Mouse (Mus musculus) midbrain, postnatal 0 days (tissue): ENCODE measurements around the gene N4bp2l1. TPM values are rescaled to one million over a fixed set of nuclear protein-coding genes. Genes with fewer than 3 reads are reported as not detected.

Experiments used
- ATAC-seq: fragments of 200-750 bp; cut with Nextera tagmentation; 2 replicates; pipeline ENCODE4 v1.8.0; 2017; ENCODE audit warnings: moderate number of reproducible peaks, mild to moderate bottlenecking, moderate TSS enrichment, moderate library complexity; ENCODE audit not compliant: low FRiP score
- DNase-seq: peaks from one replicate; pipeline ENCODE4 v3.0.0-alpha.2; 2015; ENCODE audit warnings: low spot score
- H3K27ac ChIP-seq: fragments of 300-500 bp; sonication (generic); 2 replicates; pipeline ENCODE4 v1.5.1; 2014; ENCODE audit warnings: low read depth, mild to moderate bottlenecking, low read length, mixed read lengths
- H3K27me3 ChIP-seq: fragments of 300-500 bp; sonication (generic); 2 replicates; pipeline ENCODE4 v1.6.1; 2014; ENCODE audit warnings: low read length, control low read depth, mixed read lengths; ENCODE audit not compliant: insufficient read depth
- H3K36me3 ChIP-seq: fragments of 300-500 bp; sonication (generic); 2 replicates; pipeline ENCODE4 v1.6.1; 2014; ENCODE audit warnings: low read length, control low read depth, mixed read lengths; ENCODE audit not compliant: insufficient read depth
- H3K4me1 ChIP-seq: fragments of 300-500 bp; sonication (generic); 2 replicates; pipeline ENCODE4 v1.6.1; 2014; ENCODE audit warnings: mild to moderate bottlenecking, control low read depth, antibody characterized with exemption, low read length, mixed read lengths; ENCODE audit not compliant: insufficient read depth
- H3K4me2 ChIP-seq: fragments of 300-500 bp; sonication (generic); 2 replicates; pipeline ENCODE4 v1.6.1; 2014; ENCODE audit warnings: low read depth, mild to moderate bottlenecking, low read length, mixed read lengths; ENCODE audit not compliant: poor library complexity, severe bottlenecking
- H3K4me3 ChIP-seq: fragments of 300-500 bp; sonication (generic); 2 replicates; pipeline ENCODE4 v1.5.1; 2014; ENCODE audit warnings: low read depth, mild to moderate bottlenecking, low read length, moderate library complexity
- H3K9ac ChIP-seq: fragments of 300-500 bp; sonication (generic); replicated peaks from 2 replicates; pipeline ENCODE4 v1.6.1; 2014; ENCODE audit warnings: mild to moderate bottlenecking, low read length, moderate library complexity, mixed read lengths; ENCODE audit not compliant: poor library complexity, severe bottlenecking
- H3K9me3 ChIP-seq: fragments of 300-500 bp; sonication (generic); 2 replicates; pipeline ENCODE4 v1.6.1; 2016; ENCODE audit warnings: low read length, control low read depth
- CTCF ChIP-seq: IDR thresholded peaks from 2 replicates; pipeline ENCODE4 v1.5.1; 2016; ENCODE audit warnings: antibody characterized with exemption, mild to moderate bottlenecking
- WGBS: fragments of 180-500 bp; shearing (Covaris S2); extraction: QIAGEN DNeasy Blood & Tissue Kit; methylation state at CpG from one replicate; pipeline ENCODE4 v1.1.7; 2014; 5-methylcytosine and 5-hydroxymethylcytosine counted together
- polyA plus RNA-seq: library from polyadenylated mRNA; unstranded; fragments of >200 nt; fragmentation: Nextera tagmentation; extraction: Ambion mirVana; gene quantifications from 2 replicates; pipeline ENCODE4 v1.2.1, GENCODE M21; 2015
- total RNA-seq: library from RNA; depleted of rRNA; stranded (reverse); fragments of >200 nt; gene quantifications from 2 replicates; pipeline ENCODE4 v1.2.3, GENCODE M21; 2014

The N4bp2l1 gene
- total and polyA plus RNA-seq, 2 experiments from 2014 or later, result 16.8 to 38.0 TPM

DNA sequence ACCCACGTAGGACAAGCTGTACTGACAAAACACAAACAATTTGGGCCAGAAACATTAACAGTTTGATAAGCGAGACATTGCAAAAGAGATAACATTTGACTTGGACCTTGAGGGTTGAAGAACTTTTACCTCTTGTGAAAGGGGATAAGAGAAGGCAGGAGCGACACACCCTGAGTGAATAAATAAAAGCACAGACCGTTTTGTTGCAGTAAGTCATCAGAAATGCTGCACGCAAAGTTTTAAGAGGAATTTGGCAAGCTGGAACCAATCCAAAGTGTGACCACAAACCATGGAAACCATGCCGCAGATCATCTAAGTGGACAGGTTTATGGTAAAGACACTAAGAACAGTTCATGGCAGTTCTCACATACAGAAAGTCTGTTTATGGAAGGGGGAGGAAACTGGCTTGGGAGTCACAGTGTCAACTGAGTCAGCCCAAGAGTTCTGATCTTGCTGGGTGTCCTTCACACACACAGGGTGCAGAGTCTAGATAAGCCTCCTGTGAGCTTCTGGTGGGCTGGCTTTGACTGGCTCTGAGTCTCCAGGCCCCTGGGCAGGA is 18.3 kb downstream of the N4bp2l1 start:
- ATAC-seq, result no peak
- Histone ChIP-seq H3K4me2 (no peak overlapping the region), H3K36me3 (0 out of 2 replicates have a peak, but pooled peaks cover 2% of the 10 kb centered on the region), H3K4me3 (no peak overlapping the region), H3K9me3 (no peaks in the 10 kb centered on the region), H3K4me1 (no peaks in the 10 kb centered on the region), H3K27me3 (no peaks in the 10 kb centered on the region), H3K9ac (no peak overlapping the region), H3K27ac (no peak overlapping the region)
- no peak for TF ChIP-seq CTCF
- WGBS, result 93% methylated on average over 6 of the region's 6 CpGs
- DNase-seq, result no peak

DNA sequence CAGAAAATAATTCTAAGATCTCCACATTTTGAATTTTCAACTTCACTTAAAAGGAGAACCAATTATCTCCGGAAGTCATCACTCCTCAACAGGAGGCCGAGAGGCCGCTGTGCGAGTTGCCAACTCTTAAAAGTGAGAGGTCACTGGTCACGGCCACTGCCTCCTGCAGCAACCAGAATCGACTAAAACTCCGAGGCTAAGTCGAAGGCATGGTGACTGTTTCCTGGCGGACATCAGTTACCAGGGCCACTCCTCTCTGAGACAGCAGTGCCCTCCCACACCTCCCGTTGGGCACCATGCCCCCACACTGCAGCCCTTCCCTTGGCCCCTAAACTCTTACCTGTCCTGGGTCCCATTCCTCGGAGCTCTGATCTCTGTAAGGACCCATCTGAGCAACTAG is 20.2 kb downstream of the N4bp2l1 start:
- TF ChIP-seq CTCF, result no peak
- Histone ChIP-seq H3K4me3 (no peak overlapping the region), H3K36me3 (peaks cover 9% of the 10 kb centered on the region), H3K4me2 (no peak overlapping the region), H3K4me1 (no peaks in the 10 kb centered on the region), H3K27ac (no peak overlapping the region), H3K27me3 (no peaks in the 10 kb centered on the region), H3K9me3 (no peaks in the 10 kb centered on the region), H3K9ac (no peak overlapping the region)
- no peak for DNase-seq
- no peak for ATAC-seq
- 84% methylated on average over 11 of the region's 11 CpGs for WGBS

DNA sequence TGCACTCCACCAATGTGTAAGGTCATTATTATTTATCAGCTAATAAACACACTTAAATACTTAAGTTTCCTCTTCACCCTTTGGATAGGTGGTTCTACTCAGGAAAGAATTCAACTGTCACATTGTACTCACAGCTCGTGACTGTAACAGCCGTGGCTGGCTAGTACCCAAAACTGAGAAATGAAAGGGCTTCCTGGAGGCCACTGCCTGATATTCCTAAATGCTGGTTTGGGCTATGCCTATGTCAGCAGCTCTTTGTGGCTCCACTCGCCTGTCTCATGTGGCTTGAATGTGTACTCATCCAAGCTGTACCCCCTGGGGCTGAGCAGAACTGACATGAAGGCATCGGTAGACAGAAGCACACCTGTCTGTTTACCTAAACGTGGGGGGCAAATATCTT is 22.1 kb downstream of the N4bp2l1 start:
- no peaks in the 10 kb centered on the region for H3K4me1 ChIP-seq
- H3K4me2 ChIP-seq, result no peak overlapping the region
- DNase-seq (no peak), ATAC-seq (no peak)
- no peaks in the 10 kb centered on the region for H3K9me3 ChIP-seq
- no peak overlapping the region for H3K4me3 ChIP-seq
- WGBS, result 81% methylated on average over 5 of the region's 5 CpGs
- no peak overlapping the region for H3K27ac ChIP-seq
- H3K27me3 ChIP-seq, result no peaks in the 10 kb centered on the region
- H3K36me3 ChIP-seq, result peaks cover 9% of the 10 kb centered on the region
- TF ChIP-seq CTCF, result no peak
- no peak overlapping the region for H3K9ac ChIP-seq

DNA sequence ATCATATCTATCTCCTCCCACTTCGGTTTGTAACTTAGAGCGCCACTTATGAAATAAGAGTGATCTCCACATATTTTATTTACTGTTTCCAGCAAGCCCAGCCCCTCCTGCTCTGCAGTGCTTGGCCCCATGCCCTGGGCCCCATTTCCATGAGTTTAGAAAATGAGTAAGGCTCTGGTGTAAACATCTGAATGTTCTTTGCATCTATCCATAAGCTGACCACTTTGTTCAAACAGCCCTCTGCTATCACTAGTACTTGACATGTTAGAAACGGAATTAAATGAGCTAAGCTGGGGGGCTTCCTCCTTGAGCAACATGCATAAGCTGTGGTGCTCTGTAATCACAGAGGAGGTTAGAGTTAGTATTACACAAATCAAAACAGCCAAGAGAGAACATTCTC is 22.6 kb downstream of the N4bp2l1 start:
- WGBS, result 94% methylated on average over 3 of the region's 3 CpGs
- H3K4me3 ChIP-seq, result no peak overlapping the region
- no peaks in the 10 kb centered on the region for H3K27me3 ChIP-seq
- DNase-seq (no peak), ATAC-seq (no peak)
- no peaks in the 10 kb centered on the region for H3K4me1 ChIP-seq
- no peak overlapping the region for H3K27ac ChIP-seq
- no peak for TF ChIP-seq CTCF
- H3K9me3 ChIP-seq, result no peaks in the 10 kb centered on the region
- peaks cover 10% of the 10 kb centered on the region for H3K36me3 ChIP-seq
- no peak overlapping the region for H3K4me2 ChIP-seq
- H3K9ac ChIP-seq, result no peak overlapping the region

DNA sequence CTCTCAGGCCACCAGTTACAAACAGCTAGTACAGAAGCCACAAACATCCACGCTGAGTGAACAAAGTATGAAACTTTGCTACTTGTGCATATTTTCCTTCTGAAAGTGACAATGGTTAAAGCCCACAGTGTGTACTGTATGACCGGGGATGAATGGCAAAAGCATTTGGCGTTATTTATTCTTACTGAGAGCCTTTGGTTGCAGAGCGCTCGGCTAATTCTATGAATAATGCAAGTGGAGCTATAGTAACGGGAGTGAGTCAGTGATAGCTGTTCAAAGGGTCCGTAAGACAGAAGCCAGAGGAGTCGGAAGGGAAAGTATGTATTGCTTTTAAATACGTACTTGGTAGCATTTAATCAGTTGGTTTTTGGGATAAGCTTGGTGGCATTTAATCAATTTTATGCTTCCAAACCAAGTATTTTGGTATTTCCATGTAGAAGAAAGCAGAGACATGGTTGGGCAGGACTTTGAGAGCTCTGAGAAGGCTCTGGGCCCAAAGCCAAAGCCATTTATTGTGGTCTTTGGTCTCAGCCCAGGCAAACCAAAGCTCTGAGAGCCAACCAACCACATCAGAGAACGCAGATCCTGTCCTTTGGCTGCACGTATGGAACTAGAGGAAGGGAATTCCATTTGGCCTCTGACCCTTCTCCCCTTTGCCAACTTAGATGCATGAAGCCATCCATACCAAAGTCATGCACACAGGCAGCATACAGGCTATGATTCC is 26.3 kb downstream of the N4bp2l1 start:
- H3K36me3 ChIP-seq, result peaks cover 18% of the 10 kb centered on the region
- no peak overlapping the region for H3K9ac ChIP-seq
- TF ChIP-seq CTCF, result no peak
- no peak for ATAC-seq
- H3K27ac ChIP-seq, result no peak overlapping the region
- no peaks in the 10 kb centered on the region for H3K27me3 ChIP-seq
- no peak overlapping the region for H3K4me3 ChIP-seq
- H3K9me3 ChIP-seq, result no peaks in the 10 kb centered on the region
- H3K4me2 ChIP-seq, result no peak overlapping the region
- WGBS, result 64% methylated on average over 11 of the region's 11 CpGs
- no peaks in the 10 kb centered on the region for H3K4me1 ChIP-seq
- DNase-seq, result peak; percentile 77

DNA sequence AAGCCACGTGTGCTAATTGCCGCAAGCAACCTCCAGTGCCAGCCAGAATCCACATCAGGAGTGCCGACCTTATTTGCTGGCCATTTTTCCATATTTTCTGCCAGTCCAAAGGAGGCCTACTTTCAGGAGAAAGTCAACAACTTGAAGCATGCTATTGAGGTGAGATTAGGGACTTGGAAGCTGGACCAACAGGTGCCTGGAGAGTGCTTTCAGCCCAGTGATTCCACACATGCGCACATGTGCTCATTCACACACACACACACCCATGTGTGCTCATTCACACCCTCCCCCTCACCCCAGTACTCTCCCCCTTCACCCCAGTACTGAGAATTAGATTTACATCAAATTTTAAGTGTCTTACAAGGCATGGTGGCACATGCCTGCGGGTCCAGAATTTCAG is 30.0 kb downstream of the N4bp2l1 start:
- 91% methylated on average over 5 of the region's 5 CpGs for WGBS

More for the DNA sequence above, 30.0 kb downstream of the N4bp2l1 start:
- no peaks in the 10 kb centered on the region for H3K9me3 ChIP-seq
- H3K27ac ChIP-seq, result no peak overlapping the region
- H3K4me1 ChIP-seq, result no peaks in the 10 kb centered on the region
- no peak overlapping the region for H3K4me2 ChIP-seq
- no peak for TF ChIP-seq CTCF
- H3K36me3 ChIP-seq, result 0 out of 2 replicates have a peak, but pooled peaks cover 9% of the 10 kb centered on the region
- no peak overlapping the region for H3K9ac ChIP-seq
- DNase-seq (no peak), ATAC-seq (no peak)
- H3K27me3 ChIP-seq, result no peaks in the 10 kb centered on the region
- no peak overlapping the region for H3K4me3 ChIP-seq
